Mouse (Mus musculus): ENCODE data around the gene Med29.
"Not testable (repeated sequence)": the region's sequence is repeated elsewhere in the genome, so short reads cannot be mapped to it uniquely, and the experiment has no call there.

The Med29 gene

DNA sequence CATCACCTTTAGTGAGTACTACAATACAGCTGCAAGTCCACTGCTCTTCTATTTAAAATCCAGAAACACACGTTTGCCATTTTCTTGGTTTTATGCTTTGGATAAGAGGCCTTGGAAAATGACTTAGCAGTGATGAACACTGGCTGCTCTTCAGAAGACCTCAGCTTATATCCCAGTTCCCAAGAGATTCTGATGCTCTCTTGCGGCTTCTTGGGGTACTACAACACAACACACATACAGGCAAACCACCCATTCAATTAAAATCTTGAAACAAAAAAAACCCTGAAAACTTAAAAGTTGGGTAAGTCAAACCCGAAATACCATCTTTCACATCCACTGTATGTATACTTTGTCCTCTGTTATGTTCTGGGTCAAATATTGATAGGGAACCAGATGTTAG lies 5.5 kb upstream of the Med29 start:
- DNase-seq (ENCODE audit: low read depth, low spot score) = no peak

- no peak for DNase-seq (ENCODE audit: low read depth, low spot score)
Measured at GRCm38 (mm10) chr7:28395425-28395824, 2.9 kb upstream of the Med29 start.

GRCm38 (mm10) chr7:28393272-28393951 lies 904 bp upstream of the Med29 start:
- DNase-seq (ENCODE audit: low read depth, low spot score) = no peak

- DNase-seq (ENCODE audit: low read depth, low spot score) = no peak
Measured at GRCm38 (mm10) chr7:28390331-28390730, 2.2 kb downstream of the Med29 start.

DNA sequence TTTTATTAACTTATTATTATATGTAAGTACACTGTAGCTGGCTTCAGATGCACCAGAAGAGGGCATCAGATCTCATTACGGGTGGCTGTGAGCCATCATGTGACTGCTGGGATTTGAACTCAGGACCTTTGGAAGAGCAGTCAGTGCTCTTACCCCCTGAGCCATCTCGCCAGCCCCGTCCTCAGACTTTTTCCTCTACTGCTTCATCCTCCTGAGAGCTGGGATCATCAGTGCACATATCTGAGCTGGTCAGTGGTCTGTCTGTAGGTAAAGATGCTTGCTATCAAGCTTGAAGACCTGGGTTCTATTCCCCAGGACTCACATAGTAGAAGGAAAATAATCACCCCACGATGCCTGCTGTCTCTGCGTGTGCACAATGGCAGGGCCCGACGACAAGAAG lies 5.1 kb downstream of the Med29 start:
- not testable (repeated sequence) for DNase-seq (ENCODE audit: low read depth, low spot score)

GRCm38 (mm10) chr7:28386877-28387276 lies 5.6 kb downstream of the Med29 start:
- DNase-seq (ENCODE audit: low read depth, low spot score) = not testable (repeated sequence)

- DNase-seq (ENCODE audit: low read depth, low spot score) = peak; percentile 44
Measured at GRCm38 (mm10) chr7:28386462-28386861, 6.0 kb downstream of the Med29 start.

GRCm38 (mm10) chr7:28386007-28386406 lies 6.5 kb downstream of the Med29 start:
- peak; percentile 55 for DNase-seq (ENCODE audit: low read depth, low spot score)

GRCm38 (mm10) chr7:28385196-28385595 lies 7.3 kb downstream of the Med29 start:
- no peak for DNase-seq (ENCODE audit: low read depth, low spot score)

GRCm38 (mm10) chr7:28384162-28384561 lies 8.3 kb downstream of the Med29 start:
- DNase-seq (ENCODE audit: low read depth, low spot score) = no peak

DNA sequence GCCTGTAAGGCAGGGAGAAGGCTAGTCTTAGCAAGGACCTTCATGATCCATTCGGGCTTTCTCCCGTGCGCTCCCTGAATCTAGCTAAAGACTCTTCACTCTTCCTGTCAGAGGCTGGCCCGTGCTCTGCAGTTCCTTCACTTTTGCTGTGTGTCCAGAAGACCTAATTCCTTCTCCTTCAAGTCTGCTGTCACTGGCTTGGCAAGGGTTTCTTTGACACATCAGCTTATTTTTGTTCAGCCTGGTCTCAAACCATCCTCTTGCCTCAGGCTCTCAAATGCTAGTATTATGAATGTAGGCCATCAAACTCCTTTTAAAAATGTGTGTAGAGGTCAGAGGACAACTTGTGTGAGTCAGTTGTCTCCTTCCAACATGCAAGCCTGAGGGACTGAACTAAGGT lies 8.9 kb downstream of the Med29 start:
- no peak for DNase-seq (ENCODE audit: low read depth, low spot score)

DNA sequence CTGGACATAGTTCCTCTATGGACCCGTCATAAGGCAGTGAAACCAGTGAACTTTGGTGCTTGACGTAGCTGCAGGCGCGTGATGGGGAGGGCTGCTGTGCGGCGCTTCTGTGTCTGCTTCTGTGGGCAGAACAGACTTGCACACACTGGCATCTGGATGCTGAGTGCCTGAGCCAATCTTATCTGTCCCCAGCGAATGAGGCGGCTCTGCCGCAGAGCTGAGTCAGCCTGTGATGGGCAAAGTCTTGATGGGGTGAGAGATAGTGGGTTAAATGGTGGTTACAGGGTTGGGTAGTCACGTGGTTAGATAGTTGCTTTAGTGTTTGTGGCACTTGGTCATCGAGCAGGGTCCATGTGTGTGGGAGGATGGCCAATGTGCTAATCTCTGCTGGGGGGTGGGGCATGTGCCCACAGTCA lies 9.5 kb downstream of the Med29 start:
- DNase-seq (ENCODE audit: low read depth, low spot score) = peak; percentile 84

- peak; percentile 54 for DNase-seq (ENCODE audit: low read depth, low spot score)
Measured at GRCm38 (mm10) chr7:28382347-28382951, 10.1 kb downstream of the Med29 start.

DNA sequence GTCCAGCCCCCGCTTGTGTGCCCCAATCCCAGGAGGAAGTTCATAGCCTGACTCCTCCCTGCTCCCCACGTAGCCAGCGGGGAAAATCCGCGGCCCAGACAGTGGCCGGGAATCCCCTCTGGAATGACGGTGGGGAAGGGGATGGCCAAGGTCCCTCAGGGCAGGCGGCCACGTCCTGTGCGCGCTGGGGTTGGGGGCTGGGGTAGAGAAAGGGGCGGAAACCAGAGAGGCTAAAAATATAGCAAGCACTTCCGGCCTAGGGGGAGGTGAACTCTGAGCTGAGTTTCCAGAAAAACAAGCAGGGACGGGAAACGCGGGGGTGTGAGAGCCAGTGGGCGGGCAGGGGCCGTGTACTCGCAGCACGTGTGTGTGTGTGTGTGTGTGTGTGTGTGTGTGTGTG lies 10.6 kb downstream of the Med29 start:
- DNase-seq (ENCODE audit: low read depth, low spot score) = no peak

DNA sequence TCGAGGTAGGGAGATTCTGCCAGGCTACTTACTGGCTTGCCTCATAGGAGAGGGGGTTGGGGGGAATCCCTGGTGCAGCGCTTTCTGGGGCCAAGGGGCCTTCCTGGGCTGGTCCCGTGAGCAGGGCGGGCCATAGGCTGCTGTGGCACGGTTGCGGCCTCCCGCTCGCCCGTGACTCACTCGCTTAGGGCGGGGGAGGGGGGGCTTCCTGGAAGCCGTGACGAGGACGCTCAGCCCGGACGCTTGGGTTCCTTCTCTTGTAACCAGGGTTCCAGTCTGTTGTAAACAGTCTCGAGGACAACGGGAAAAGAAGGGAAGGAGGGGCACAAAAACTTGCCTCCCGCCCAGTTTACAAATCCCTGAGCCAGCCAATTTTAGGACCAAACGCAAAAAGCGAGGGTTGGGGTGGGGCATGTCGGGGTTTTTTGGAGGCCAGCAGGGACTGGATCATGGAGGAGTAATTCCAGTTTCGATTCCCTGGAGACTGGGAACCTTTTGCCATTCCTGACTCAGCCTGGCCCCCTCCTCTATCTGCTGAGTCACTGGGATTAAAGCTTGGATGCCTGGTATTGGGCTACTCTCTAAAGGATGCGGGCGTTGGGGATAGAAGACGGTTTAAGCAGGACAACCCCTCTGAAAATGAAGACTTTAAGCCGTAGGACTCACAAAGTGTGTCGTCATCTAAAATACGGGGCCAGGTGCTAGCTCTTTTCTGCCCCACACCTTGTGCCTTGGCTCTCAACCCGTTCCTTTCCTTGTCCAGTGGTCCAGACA lies 11.3 kb downstream of the Med29 start:
- no peak for DNase-seq (ENCODE audit: low read depth, low spot score)

DNA sequence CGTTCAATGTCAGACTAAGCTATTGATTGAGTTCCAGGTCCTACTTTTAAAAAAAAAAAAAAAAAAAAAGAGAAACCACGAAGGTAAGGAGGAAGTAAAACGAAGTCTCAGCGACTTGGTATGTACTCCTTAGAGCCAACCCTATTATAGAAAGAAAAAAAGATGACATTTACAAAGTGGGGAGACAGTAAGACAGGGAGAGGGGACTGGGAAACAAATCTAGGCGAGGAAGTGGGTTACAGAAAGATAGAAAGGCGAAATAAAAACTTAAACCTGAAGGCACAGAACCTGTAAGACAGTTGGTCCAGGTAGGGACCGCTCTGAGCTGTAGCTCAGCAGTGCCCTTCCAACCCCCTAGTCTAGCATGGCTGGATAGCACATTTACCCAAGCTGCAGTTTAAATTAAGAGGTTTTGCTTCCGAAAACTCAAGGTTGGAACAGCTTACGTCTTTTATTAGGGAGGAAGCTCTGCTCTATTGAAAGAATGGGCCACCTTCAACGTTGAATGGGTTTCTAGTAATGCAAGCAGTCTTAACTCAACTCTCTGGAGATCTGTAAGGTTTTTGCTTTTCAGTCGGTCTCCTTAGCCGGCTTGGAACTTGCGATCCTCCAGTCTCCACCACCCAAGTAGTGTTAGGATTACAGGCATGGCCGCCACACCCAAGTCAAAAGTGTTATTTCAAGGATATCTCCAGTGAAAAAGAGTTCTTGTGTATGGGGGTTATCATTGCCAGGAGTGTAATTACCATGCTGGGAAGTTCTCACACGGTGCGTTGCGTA lies 12.1 kb downstream of the Med29 start, which contains the start of gene Zfp36:
TSS of gene Zfp36 (minus strand) at position 17 of the 780 bp plus-strand sequence.
- no peak for DNase-seq (ENCODE audit: low read depth, low spot score)

DNA sequence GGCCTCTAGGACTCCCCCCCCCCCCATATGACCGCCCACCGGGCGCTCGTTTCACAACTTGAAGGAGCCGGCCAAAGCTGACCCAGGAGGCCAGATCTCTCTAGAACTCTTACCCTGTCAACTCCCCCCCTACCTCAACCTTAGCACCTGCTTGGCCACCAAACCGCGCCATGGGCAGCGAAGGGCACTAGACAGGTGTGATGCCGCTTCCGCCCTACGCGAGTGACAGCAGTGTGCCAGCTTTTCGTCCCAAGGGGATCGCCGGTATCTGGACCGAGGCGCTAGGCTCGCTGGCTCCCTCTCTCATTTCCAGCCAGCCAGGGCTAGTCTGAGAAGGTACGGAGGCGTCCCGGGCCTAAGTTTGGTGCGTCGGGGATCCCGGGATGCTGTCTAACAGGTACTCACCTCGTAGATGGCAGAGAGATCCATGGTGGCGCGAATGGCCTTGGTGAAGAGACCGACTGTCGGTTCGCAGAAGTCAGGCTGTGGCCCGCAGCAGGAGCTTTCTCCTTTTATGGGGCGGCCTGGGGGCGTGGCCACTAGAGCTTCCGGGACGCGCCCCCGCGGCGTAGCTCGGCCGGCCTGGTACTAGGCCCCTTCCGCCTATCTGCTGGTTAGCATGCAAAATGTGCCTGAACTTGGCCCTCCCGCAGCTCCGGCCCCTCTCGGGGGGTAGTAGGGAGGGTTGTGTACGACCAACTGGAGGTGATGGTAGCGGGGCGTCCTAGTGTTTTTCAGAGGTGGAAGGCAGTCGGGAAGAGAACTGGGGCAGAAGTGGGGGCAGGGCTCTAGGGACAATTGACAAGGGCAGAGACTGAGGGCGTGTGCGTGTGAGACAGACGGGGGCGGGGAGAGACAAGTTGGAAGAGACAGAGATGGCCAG lies 13.5 kb downstream of the Med29 start:
- peak; percentile 56 for DNase-seq (ENCODE audit: low read depth, low spot score)

- no peak for DNase-seq (ENCODE audit: low read depth, low spot score)
Measured at GRCm38 (mm10) chr7:28378066-28378690, 14.3 kb downstream of the Med29 start.

DNA sequence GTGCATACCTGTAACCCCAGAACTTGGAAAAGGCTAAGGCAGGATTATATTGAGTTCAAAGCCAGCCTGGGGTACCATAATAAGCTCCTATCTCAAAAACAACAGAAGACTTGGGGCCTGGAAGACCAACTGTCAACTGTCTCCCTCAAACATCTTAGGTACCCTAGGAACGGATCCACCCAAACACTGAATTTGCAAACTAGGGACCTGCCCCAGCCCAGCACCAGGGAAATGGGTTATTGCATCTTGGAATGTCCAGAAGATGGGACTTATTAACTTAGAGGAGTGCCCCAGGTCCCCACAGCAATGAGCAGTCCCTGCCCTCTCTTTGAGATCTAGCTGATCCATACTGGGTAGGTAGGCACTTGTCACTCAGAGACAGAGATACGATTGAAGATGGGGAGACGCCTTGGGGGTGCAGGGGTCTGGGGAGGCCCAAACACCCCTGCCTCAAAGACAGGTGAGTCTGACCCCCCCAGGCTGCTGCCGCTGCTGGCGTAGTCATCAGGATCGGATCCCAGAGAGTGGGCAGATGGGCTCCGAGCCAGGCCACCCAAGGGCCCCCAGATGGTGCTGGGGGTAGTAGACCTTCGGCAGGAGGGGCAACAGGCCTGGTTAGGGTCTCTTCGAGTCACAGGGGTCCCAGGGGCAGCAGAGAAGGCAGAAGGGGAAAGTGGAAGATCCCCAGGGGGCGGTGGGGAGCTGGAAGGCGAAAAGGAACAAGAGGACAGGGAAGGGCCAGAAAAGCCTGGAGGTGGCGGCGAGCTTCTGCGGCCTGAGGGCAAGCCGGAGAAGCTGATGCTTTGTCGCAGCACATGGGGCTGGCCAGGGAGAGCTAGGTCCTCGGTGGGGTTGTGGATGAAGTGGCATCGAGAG lies 15.1 kb downstream of the Med29 start:
- DNase-seq (ENCODE audit: low read depth, low spot score) = no peak

All from telencephalon, adult 2 months (tissue).